Mouse (Mus musculus) induced T-regulatory cell, adult 2 months (primary cell): ENCODE data around the gene Cdc7.

Experiments used
- DNase-seq: peaks from one replicate; pipeline ENCODE4 v3.0.0-alpha.2; 2012; ENCODE audit warnings: low read depth

The Cdc7 gene

DNA sequence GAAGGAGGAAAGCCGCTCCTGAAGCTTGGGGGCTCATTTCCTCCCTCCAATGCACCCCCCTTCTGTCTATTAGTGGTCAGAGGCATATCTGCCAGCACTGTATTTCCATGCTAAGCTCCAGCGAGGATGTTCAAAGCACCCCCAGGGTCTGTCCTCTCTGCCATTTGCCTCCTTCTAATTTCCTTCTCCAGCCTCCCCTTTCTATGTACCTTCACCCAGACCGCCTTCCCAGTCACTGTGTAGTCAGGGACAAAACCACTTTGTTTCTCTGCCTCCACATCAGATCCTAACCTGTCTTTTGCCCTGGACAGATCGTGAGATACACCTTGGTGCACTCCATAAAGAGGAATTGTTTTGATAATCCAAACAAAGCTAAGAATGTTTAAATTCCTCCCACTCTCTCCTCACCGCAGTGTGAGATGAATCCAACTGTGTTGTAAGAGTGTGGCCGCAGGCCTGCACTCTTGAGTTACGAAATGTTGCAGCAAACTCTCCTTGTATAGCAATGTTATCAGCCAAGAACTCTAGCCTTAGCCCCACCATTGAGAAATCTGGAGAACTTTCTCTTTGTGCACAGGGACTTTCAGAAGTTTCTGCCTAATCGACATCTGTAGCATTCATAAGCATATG, 27.3 kb downstream of the Cdc7 start:
- no peak for DNase-seq

- DNase-seq: no peak
Measured at GRCm38 (mm10) chr5:106994716-106995115, 30.6 kb downstream of the Cdc7 start.

GRCm38 (mm10) chr5:106995886-106996538, 31.9 kb downstream of the Cdc7 start:
- no peak for DNase-seq

DNA sequence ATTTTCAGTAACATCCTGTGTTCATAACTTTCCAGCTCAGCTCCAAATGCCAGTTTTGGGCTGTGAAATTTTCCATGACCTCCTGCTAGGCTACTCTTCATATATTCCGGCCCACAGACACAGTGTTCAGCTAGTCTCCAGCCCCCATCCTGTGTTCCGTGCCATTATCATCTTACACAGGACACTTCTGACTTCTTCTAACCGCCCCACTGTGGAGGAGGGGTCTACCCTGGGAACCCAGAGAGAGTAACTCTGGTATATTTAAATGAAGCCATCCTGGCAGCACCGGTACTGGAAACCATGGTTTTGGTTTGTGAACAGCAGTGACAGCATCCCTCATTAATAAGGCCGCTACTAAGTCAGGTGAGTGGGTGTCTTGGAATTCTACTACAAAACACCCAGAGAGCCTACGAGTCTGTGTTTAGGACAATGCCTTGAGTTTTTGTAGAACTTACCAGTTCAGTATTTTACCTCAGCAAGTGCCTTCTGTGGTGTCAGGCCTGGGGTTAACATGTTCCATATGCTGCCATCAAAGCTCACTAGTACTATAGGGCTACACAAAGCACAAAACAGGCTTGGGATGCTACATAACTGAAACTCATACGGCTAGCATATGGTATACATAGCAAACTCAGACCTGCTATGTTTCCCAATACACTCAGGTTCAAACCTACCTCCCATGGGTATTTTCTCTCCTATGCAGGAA, 32.6 kb downstream of the Cdc7 start:
- DNase-seq: no peak

DNA sequence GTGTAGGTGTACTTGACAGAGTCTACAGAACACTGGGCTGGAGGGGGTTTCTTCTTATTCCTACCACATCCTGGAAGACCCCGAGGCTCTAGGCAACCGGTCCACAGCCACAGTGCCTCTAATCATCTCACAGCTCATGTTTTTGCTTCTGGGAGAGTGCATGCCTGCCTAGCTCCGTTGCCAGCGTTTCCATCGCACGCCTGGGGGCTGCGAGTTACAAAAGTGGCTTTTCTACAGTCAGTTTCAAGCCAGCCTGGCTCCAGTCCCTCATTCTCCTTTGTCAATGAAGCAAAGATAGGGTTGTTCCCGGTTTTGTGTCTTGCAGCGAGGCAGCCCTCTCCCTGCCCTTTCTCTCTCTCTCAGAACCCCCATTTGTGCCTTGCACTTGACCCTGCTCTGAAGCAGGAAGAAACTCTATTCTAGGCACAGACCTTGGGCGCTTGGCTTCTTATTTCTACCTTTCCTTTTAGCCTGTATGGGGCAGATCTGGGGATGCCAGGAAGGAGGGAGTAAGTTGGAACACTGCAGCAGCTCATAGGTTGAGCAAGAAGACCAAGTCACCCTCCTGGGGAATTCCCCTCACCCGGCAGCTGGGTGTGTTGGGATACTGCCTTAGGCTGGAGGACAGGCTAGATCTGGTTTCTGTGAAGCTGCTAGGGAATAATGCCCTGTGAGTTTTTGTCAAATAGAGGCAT, 37.4 kb downstream of the Cdc7 start:
- no peak for DNase-seq

GRCm38 (mm10) chr5:107002091-107002416, 37.9 kb downstream of the Cdc7 start:
- DNase-seq: no peak

DNA sequence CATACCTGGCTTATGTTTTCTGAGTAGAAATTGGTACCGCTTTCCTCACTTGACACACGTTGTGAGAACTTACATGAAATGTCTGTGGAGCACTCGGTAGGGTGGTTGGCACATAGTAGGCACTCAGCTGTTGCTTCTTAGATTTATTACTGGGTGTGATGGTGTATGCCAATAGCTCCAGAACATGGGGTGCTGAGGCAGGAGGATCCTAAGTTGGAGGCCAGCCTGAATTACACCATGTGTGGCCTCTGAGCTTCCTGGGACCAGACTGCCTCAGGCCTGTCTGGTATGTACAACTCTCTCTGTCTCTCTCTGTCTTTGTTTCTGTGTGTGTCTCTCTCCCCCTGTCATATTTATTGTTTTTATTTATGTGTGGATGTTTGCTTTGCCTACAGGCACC, 45.6 kb downstream of the Cdc7 start:
- DNase-seq: no peak

DNA sequence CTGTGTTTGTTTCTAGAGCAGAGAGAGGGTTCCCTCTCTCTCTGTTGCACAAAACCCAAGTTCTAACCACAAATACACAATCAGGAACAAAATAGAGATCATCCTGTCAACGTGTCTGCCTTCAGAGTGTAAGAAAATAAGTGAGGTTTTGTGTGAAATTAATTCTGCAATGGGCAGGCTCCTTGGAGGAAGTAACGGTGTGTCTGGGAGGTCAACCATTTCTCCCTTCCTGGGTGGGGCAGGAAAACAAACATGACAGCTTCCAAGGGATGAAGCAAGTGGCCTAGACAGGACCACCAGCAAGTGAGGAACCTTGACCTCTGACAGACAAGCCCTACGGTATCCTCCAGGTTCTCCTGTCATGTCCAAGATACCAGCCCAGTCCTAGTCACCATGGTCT, 46.2 kb downstream of the Cdc7 start:
- no peak for DNase-seq

DNA sequence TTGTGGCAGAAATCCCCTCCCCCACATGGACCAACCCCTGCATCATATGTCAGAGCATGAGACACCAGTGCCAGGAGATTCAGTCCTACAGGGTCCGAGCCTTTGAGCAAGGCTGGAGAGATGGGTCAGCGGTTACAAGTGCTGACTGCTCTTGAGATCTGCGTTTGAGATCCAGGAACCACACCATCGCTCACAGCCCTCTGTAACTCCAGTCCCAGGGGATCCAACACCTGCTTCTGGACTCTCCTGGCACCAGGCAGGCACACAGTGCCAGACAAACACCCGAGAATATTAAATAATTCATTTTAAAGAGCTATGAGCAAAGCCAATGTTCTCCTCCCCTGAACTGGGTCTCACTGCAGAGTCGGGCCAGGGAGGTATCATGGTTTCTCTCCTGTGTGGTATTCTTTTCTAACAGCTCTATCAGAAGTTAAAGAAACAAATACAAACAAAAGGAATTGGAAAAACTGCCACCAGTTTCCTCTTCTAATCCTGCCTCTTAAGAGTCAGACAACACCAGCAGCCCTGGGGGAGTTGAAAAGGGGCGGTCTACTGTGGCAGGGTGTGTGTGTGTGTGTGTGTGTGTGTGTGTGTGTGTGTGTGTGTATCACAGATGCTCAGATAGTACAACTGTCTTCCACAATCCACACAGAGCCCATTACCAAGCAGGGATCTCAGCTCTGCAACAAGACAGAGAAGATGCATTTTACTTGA, 47.4 kb downstream of the Cdc7 start:
- DNase-seq: no peak

GRCm38 (mm10) chr5:107012030-107012715, 48.1 kb downstream of the Cdc7 start:
- no peak for DNase-seq

DNA sequence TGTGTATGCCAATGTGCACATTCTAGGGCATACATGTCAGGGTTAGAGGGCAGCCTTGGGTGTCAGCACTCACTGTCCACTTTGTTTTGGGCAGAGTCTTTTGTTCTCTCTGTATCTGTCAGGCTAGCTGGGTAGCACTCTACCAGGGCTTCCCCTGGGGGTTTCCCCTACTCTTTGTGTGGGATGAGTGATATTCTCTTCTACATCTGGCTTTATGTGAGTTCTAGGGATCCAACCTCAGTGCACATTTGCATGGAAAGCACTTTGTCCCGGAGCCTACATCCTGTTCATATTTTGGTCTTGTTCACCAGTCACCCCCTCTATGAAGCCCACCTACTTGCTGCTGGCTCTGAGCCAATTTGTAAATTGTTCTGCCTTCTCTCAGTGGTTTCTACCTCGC, 49.3 kb downstream of the Cdc7 start:
- DNase-seq: peak; percentile 57

- DNase-seq: no peak
Measured at GRCm38 (mm10) chr5:107014146-107014545, 50.0 kb downstream of the Cdc7 start.

- no peak for DNase-seq
Measured at GRCm38 (mm10) chr5:107015046-107015421, 50.9 kb downstream of the Cdc7 start.

- DNase-seq: peak; percentile 48
Measured at GRCm38 (mm10) chr5:107015422-107016081, 51.4 kb downstream of the Cdc7 start.

DNA sequence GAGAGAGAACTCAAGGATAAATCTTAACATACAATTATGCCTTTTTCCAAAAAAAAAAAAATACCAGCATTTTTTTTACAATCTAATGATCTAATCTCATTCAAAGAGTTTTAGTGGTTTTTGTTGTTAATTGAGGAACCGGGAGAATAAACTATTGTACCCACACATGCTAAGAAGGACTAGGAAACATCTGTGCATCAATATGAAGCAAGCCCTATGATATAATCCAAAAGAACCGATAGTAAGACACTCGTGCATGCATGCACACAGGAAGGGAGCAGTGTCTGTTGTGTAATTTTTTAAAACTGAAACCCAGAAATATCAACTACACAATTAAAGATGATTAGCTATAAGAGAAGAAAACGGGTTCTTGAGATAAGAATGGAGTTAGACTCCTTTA, 52.4 kb downstream of the Cdc7 start:
- DNase-seq: no peak

DNA sequence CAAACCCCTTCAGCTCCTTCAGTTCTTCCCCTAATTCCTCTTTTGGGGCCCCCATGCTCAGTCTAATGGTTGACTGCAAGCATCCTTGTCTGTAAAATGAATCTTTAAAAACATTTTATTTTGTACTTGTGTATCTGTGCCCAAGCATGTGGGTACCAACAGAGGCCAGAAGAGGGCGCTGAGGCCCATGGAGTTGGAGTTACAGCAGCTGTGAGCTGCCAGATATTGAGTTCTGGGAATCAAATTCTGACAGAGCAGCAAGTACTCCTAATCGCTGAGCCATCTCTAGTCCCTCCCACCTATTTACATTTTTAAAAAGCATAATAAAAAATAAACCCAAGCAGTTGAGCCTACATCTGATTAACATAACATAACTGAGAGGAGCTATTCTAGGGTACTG, 53.4 kb downstream of the Cdc7 start:
- DNase-seq: peak; percentile 34

- no peak for DNase-seq
Measured at GRCm38 (mm10) chr5:107019057-107019456, 54.9 kb downstream of the Cdc7 start.

DNA sequence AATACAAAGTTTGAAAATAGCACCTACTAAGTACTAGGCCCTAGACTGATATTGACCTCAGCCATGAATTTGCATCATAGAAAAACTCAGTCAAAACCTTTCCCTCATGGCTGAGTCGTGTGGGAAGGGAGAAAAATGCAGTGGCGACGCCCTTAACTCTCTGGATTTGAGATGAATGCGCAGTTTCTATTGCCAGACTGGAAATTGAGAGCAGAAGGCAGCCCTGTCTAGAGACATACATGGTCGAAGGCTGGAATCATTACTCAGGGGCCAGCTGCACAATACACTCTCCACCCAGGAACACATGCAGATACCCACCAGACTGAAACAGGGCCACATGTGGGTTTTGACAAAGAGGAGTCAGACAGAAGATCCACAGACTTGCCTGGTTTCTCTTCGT, 55.8 kb downstream of the Cdc7 start:
- no peak for DNase-seq

GRCm38 (mm10) chr5:107020366-107020765, 56.2 kb downstream of the Cdc7 start:
- no peak for DNase-seq

DNA sequence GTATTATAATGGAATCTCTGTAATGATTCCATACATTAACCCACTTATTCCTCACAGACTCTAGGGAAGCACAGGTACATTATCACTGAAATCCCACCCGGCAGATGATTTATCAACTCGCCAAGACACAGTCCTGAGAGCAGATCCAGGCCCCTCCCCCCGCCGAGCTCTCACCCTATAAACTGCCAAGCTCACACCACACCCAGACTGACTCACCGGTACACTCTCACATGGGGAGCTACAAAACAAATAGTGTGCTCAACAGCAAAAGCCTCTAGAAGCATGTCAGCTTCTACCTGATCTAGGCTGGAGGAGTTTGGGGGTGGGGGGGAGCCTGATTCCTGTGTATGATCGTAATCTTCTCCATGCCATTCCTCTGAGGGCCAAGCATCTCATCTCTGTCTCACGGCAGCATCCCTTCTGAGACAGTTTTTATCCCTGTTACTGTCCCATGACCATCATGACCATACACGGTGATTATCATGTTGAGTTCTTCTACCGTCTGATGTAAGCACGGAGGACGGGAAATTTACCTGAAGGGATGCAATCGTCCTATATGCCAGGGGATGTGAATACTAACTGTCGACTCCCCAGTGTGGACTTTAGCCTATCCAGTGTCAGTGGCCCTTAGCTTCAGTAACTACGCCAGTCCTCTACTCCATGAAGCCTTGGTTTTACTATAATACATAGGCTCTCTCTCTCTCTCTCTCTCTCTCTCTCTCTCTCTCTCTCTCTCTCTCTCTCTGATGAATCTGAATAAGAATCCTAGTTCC, 57.4 kb downstream of the Cdc7 start:
- DNase-seq: no peak

- no peak for DNase-seq
Measured at GRCm38 (mm10) chr5:107022064-107022428, 57.9 kb downstream of the Cdc7 start.
